Mouse (Mus musculus) thymus, adult 2 months (tissue): ENCODE measurements around the gene Armc9. TPM values are rescaled to one million over a fixed set of nuclear protein-coding genes. Genes with fewer than 3 reads are reported as not detected.

ENCODE experiments used
- DNase-seq: peaks from one replicate; pipeline ENCODE4 v3.0.0; 2021
- H3K27ac ChIP-seq: fragments of 200-500 bp; 2 replicates; pipeline ENCODE4 v1.5.1; 2012; ENCODE audit warnings: low read length, control low read depth; ENCODE audit not compliant: control insufficient read depth, insufficient read depth
- H3K27me3 ChIP-seq: fragments of 200-500 bp; 2 replicates; pipeline ENCODE4 v1.6.1; 2012; ENCODE audit warnings: mild to moderate bottlenecking, low read length, moderate library complexity, mixed read lengths; ENCODE audit not compliant: control insufficient read depth, insufficient read depth
- H3K36me3 ChIP-seq: fragments of 200-500 bp; 2 replicates; pipeline ENCODE4 v1.6.1; 2012; ENCODE audit warnings: mild to moderate bottlenecking, low read length, moderate library complexity; ENCODE audit not compliant: control insufficient read depth, insufficient read depth
- H3K4me1 ChIP-seq: fragments of 200-500 bp; replicated peaks from 2 replicates; pipeline ENCODE4 v1.6.1; 2012; ENCODE audit warnings: low read length; ENCODE audit not compliant: control insufficient read depth, insufficient read depth
- H3K4me3 ChIP-seq: fragments of 200-500 bp; 2 replicates; pipeline ENCODE4 v1.5.1; 2012; ENCODE audit warnings: mild to moderate bottlenecking, low read length, control low read depth, moderate library complexity; ENCODE audit not compliant: control insufficient read depth, insufficient read depth
- CTCF ChIP-seq: fragments of 200-500 bp; IDR thresholded peaks from 2 replicates; pipeline ENCODE4 v1.5.1; 2012; ENCODE audit warnings: mild to moderate bottlenecking, control low read depth, low read length, moderate library complexity, borderline replicate concordance; ENCODE audit not compliant: control insufficient read depth, poor library complexity, insufficient read depth; ENCODE audit errors: extremely low read depth
- POLR2A ChIP-seq: fragments of 200-500 bp; IDR thresholded peaks from 2 replicates; pipeline ENCODE4 v1.6.1; 2012; ENCODE audit warnings: mild to moderate bottlenecking, low read length, control low read depth, moderate library complexity; ENCODE audit not compliant: control insufficient read depth, poor library complexity, insufficient read depth; ENCODE audit errors: extremely low read depth
- WGBS: fragments of 180-500 bp; shearing (Covaris S2); methylation state at CpG from one replicate; pipeline ENCODE4 v1.1.7; 2018; 5-methylcytosine and 5-hydroxymethylcytosine counted together
- polyA plus RNA-seq: library from polyadenylated mRNA; depleted of rRNA; stranded (reverse); fragments of >200 nt; gene quantifications from 2 replicates; pipeline ENCODE4 v1.2.3, GENCODE M21; 2012

Armc9 gene
- polyA plus RNA-seq, 1 experiment = 5.8 TPM

- DNase-seq = no peak
- TF ChIP-seq CTCF = no peak
- TF ChIP-seq POLR2A = no peak
- no peaks in the 10 kb centered on the region for H3K36me3 ChIP-seq
- WGBS = 94% methylated on average over 6 of the region's 6 CpGs
- no peak overlapping the region for H3K4me3 ChIP-seq
- no peak overlapping the region for H3K27ac ChIP-seq
- no peaks in the 10 kb centered on the region for H3K27me3 ChIP-seq
- H3K4me1 ChIP-seq = no peaks in the 10 kb centered on the region
These were observed 43.7 kb downstream of the Armc9 start for GRCm38 (mm10) chr1:86198276-86198675.

- H3K4me1 ChIP-seq = no peaks in the 10 kb centered on the region
- 73% methylated on average over 5 of the region's 5 CpGs for WGBS
- H3K36me3 ChIP-seq = no peaks in the 10 kb centered on the region
- H3K4me3 ChIP-seq = no peak overlapping the region
- no peak for DNase-seq
- TF ChIP-seq POLR2A (no peak), CTCF (no peak)
- H3K27ac ChIP-seq = no peak overlapping the region
- H3K27me3 ChIP-seq = no peaks in the 10 kb centered on the region
These were observed 44.4 kb downstream of the Armc9 start for GRCm38 (mm10) chr1:86199026-86199425.

GRCm38 (mm10) chr1:86201312-86201711 is 46.7 kb downstream of the Armc9 start:
- Histone ChIP-seq H3K4me3 (no peak overlapping the region), H3K4me1 (no peaks in the 10 kb centered on the region), H3K36me3 (no peaks in the 10 kb centered on the region), H3K27ac (no peak overlapping the region), H3K27me3 (no peaks in the 10 kb centered on the region)
- no peak for DNase-seq
- TF ChIP-seq CTCF (no peak), POLR2A (no peak)

GRCm38 (mm10) chr1:86202617-86203219 is 48.1 kb downstream of the Armc9 start:
- H3K4me3 ChIP-seq = no peak overlapping the region
- H3K4me1 ChIP-seq = no peaks in the 10 kb centered on the region
- H3K27me3 ChIP-seq = no peaks in the 10 kb centered on the region
- no peak overlapping the region for H3K27ac ChIP-seq
- no peak for DNase-seq
- TF ChIP-seq CTCF (no peak), POLR2A (no peak)
- 89% methylated on average over 9 of the region's 9 CpGs for WGBS
- no peaks in the 10 kb centered on the region for H3K36me3 ChIP-seq

- Histone ChIP-seq H3K36me3 (no peaks in the 10 kb centered on the region), H3K27me3 (no peaks in the 10 kb centered on the region), H3K27ac (no peak overlapping the region), H3K4me1 (no peaks in the 10 kb centered on the region), H3K4me3 (no peak overlapping the region)
- DNase-seq = no peak
- TF ChIP-seq POLR2A (no peak), CTCF (no peak)
- WGBS = 88% methylated on average over 7 of the region's 7 CpGs
These were observed 56.1 kb downstream of the Armc9 start for GRCm38 (mm10) chr1:86210676-86211075.

- H3K36me3 ChIP-seq = no peaks in the 10 kb centered on the region
- H3K27ac ChIP-seq = no peak overlapping the region
- no peak overlapping the region for H3K4me3 ChIP-seq
- WGBS = 100% methylated on average over 1 of the region's 1 CpGs
- H3K27me3 ChIP-seq = no peaks in the 10 kb centered on the region
- DNase-seq = no peak
- no peak for TF ChIP-seq CTCF
- no peak for TF ChIP-seq POLR2A
- no peaks in the 10 kb centered on the region for H3K4me1 ChIP-seq
These were observed 56.9 kb downstream of the Armc9 start for GRCm38 (mm10) chr1:86211498-86211897.

DNA sequence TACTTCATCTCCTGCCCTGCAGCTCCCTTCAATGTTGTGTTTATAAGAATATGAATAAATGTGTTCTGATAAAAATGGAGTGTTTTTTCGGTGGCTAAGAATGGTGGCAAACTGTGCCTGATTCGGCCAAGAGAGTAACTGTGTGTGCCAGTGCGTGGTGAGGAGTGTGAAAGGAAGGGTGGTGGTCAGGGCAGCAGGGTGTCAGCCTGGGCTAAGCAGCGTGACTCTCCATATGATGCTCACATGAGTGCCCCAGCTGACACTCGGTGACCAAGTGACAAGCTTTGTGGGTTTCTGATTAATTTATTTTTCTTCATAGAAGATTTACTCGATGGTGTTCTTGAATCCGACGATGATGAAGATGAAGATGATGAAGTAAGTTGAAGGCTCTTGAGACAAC is 58.2 kb downstream of the Armc9 start:
- TF ChIP-seq CTCF (no peak), POLR2A (no peak)
- Histone ChIP-seq H3K4me1 (no peaks in the 10 kb centered on the region), H3K36me3 (no peaks in the 10 kb centered on the region), H3K27ac (no peak overlapping the region), H3K4me3 (no peak overlapping the region), H3K27me3 (no peaks in the 10 kb centered on the region)
- no peak for DNase-seq
- WGBS = 97% methylated on average over 8 of the region's 8 CpGs
